Mouse (Mus musculus) bone marrow, adult 2 months (tissue): ENCODE measurements at regions not wholly inside any gene's neighbourhood (a gene's known extent, or its start where the extent isn't known, plus 50 kb on each side); places are given as distances from the start of the nearest gene placed in this dataset.

Source experiments
- CTCF ChIP-seq: fragments of 200-500 bp; IDR thresholded peaks from 2 replicates; pipeline ENCODE4 v1.5.1; 2011; ENCODE audit warnings: low read length, control low read depth; ENCODE audit not compliant: control insufficient read depth, insufficient read depth
- POLR2A ChIP-seq: fragments of 200-500 bp; IDR thresholded peaks from 2 replicates; pipeline ENCODE4 v1.6.1; 2011; ENCODE audit warnings: low read depth, mild to moderate bottlenecking, control low read depth, low read length, borderline replicate concordance; ENCODE audit not compliant: control insufficient read depth

DNA sequence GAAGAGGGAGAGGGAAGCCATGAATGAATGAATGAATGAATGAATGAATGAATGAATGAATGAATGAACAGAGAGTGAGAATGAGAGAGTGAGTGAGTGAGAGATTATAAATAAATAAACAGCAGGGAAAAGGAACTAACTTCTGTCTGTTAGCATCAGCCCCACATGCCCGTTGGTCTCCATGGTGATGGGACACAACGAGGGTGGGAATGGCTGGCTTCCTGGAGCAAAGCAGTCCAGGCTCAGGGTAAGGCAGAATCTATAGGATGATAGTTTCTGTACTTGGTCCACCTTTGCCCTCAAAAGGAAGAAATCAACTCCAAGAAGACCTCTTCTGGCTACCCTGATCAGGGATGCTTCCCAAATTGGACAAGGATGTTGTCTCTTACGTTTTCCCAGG lies 212.2 kb downstream of the Zfp619 start:
- TF ChIP-seq CTCF (no peak), POLR2A (no peak)
